Mouse (Mus musculus) left cerebral cortex, adult 18-20 months (tissue): ENCODE measurements around the gene Mrps18a. TPM values are rescaled to one million over a fixed set of nuclear protein-coding genes. Genes with fewer than 3 reads are reported as not detected.
A peak's percentile ranks its signal among the peaks of the same experiment; 100 is the strongest.

ENCODE experiments used
- DNase-seq, 2 experiments: peaks; one replicate each; pipeline ENCODE4 v3.0.0; 2021 to 2022; ENCODE audit warnings: low spot score in 2 of 2, mixed read lengths in 1 of 2
- total RNA-seq, 2 experiments: library from RNA; stranded (reverse); gene quantifications; 2 replicates each; pipeline ENCODE4 v1.2.3; 2021

Gene Mrps18a
- total RNA-seq, 2 experiments from 2014 or later, result 85.6 to 86.3 TPM

- no peak for DNase-seq
These were observed 27.9 kb downstream of the Mrps18a start for GRCm38 (mm10) chr17:46138563-46139236.

- DNase-seq, result no peak
These were observed 29.1 kb downstream of the Mrps18a start for GRCm38 (mm10) chr17:46139872-46140271.

- peak; percentile 72 to 82 for DNase-seq
These were observed 33.0 kb downstream of the Mrps18a start, which contains the start of gene Rsph9 for GRCm38 (mm10) chr17:46143578-46144423. TSS of gene Rsph9 (minus strand) at chr17:46144216.

GRCm38 (mm10) chr17:46152847-46153782 is 42.3 kb downstream of the Mrps18a start, which contains the start of gene Mad2l1bp:
TSS of gene Mad2l1bp (minus strand) at chr17:46153553.
- peak; percentile 88 to 89 for DNase-seq

GRCm38 (mm10) chr17:46154336-46154735 is 43.5 kb downstream of the Mrps18a start:
- no peak for DNase-seq

DNA sequence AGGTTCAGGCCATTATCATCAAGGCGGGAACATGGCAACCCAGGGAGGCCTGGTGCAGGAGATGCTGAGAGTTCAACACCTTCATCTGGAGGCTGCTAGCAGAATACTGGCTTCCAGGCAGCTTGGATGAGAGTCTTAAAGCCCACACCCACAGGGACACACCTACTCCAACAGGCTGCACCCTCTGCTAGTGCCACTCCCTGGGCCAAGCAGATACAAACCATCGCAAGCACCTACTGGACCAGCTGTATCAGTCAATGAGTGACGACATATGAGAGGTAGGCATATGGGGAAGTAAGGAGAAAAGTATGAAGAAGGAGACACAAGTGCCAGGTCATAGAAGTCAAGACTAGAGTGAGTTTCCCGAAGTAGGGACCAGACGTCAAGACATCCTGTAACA is 45.9 kb downstream of the Mrps18a start:
- DNase-seq, result no peak

DNA sequence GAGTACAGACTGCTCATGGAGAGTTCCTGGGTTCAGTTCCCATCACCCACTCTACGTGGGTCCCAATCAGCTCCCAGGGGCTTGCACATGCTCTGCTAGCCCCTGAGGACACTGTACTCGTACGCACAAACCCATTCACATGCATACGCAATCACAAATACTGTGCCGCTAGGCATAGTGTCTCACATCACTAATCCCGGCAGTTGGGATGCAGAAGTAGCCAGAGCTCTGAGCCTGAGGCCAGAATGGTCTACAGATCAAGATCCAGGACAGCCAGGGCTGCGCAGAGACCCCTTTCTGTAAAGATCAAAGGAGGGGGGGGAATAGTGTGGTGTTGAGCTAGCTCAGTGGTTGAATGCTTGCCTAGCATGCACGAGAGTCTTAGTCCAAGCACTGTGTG is 46.3 kb downstream of the Mrps18a start:
- DNase-seq, result no peak

DNA sequence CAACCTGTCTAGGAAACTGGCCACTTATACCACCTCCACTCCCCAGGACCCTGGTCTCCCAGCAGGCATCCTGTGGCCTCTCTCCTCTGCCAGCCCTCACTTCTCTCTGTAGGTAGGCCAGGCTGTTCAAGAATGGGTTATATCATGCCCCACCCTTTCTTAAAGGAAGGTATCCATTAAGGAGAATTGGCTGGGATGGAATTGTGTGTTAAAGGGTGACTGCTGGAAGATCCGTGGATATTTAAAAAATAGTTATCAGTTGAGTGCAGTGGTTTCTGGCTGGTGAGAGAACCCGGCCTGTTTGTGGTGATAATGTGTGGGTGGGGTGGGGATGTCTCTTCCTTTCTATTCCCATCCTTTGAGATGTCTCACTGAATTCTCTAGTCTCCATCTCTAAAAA is 48.5 kb downstream of the Mrps18a start:
- no peak for DNase-seq

DNA sequence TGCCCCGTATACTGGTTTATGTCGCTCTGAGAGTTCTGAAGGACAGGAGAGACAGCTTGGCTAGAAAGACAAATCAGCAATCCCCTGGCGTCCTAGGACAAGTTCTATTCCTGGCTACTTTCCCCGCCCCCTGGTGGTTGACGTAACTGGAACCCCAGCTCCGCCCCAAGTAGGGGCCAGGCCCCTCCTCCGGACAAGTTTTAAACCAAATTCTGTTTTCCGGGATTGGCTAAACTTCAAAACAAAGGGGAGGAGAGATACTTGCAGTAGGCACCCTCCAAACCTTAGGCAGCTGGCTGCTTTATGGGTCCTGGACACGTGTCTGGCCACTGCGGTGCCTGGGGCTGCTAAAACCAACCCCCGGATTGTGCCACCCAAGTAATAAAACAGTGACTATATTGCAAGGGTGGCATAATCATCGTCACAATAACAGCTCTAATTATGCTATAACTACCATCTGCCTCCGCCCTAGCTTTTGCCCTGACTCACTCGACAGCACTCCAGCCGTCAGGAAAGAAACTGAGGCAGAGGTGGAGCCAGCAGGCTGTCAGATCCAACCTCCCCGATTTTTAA is 49.4 kb downstream of the Mrps18a start:
- DNase-seq, result peak; percentile 79 to 83

GRCm38 (mm10) chr17:46160686-46161085 is 49.9 kb downstream of the Mrps18a start, which contains the start of gene Gtpbp2:
TSS of gene Gtpbp2 (plus strand) at chr17:46161032.
- DNase-seq, result peak; percentile 93 to 96

DNA sequence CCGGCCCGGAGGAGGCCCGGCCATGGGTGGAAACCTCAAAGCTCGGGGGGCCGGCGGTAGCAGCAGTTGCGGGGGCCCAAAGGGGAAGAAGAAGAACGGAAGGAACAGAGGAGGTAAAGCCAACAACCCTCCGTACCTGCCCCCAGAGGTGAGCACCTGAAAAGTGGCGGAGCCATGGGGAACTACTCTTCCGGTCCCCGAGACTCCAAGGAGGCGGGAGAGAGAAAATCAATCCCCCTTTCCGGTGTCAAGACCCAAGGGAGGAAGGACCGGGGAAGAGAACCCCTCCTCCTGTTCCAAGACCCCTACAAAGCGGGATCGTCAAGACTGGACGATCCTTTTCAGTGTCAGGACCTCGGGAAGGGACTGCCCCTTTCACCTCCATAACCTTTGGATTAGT is 50.4 kb downstream of the Mrps18a start:
- DNase-seq, result peak in 1 of 2 experiments; percentile 14

DNA sequence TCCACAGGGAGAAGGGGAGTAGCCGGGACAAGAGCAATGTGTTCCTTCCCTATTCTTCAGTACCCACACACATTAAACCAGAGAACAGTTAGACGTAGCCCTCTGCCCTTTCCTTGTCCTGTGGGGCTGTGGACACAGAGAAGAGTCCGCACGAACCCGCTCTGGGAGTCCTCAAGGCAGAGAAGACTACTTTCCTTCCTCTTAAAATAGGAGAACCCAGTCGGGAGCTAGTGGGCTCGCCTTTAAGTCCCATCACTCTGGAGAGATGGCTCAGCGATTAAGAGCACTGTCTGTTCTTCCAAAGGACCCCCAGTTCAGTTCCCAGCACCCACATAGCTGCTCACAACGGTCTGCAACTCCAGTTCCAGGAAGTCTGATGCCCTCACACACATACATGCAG is 50.9 kb downstream of the Mrps18a start:
- DNase-seq, result no peak

- DNase-seq, result no peak
These were observed 51.8 kb downstream of the Mrps18a start for GRCm38 (mm10) chr17:46162551-46162950.

DNA sequence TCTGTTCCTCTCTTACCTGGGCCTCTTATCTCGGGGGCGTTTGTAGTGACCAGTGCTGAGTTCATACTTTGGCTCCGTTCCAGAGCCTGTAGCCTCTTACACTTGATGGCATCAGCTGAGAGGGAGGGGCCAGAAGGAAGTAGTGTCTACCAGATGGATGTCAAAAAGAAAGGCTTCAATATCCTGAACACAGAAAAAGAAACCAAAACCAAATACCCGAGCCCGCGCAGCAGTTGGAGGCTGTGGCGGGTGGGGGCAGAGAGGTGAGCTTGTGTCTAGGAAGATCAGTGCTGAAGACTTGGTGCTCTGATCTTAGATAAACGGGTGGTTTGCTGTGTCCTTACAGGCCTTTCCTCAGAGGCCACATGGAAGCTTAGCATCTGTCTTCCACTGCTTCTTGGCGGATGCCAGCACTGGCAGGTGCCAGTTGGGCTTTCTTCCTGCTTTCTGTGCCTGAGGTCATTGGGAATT is 52.2 kb downstream of the Mrps18a start:
- DNase-seq, result no peak

- no peak for DNase-seq
These were observed 53.5 kb downstream of the Mrps18a start for GRCm38 (mm10) chr17:46164301-46164700.

DNA sequence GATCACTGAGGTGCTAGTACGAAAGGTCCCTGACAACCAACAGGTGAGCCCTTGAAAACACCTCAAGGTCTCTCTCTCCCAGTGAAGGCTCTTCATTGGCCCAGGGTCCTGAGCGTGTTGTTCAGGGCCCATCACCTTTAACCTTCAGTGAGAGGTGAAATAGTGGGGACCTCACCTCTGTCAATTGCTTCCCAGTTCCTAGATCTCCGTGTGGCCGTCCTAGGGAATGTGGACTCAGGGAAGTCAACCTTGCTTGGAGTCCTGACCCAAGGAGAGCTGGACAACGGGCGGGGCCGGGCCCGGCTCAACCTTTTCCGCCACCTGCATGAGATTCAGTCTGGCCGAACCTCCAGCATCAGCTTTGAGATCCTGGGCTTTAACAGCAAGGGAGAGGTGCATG is 54.0 kb downstream of the Mrps18a start:
- DNase-seq, result no peak

- no peak for DNase-seq
These were observed 54.7 kb downstream of the Mrps18a start for GRCm38 (mm10) chr17:46165460-46165859.

DNA sequence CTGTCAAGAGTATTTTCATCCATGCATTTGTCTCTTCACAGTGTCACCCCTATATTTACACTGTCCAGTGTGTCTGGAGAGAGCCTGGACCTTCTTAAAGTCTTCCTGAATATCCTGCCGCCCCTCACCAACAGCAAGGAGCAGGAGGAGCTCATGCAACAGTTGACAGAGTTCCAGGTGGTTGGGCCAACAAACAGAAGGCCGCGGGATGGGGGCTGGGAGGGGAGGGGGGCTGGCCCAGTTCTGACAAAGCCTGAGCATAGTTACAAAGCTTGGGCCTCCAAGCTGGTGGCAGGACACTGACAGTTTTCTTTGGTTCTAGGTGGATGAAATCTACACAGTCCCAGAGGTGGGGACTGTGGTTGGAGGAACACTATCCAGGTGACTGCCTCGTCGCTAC is 55.5 kb downstream of the Mrps18a start:
- no peak for DNase-seq

- DNase-seq, result no peak
These were observed 56.2 kb downstream of the Mrps18a start for GRCm38 (mm10) chr17:46167014-46167413.

DNA sequence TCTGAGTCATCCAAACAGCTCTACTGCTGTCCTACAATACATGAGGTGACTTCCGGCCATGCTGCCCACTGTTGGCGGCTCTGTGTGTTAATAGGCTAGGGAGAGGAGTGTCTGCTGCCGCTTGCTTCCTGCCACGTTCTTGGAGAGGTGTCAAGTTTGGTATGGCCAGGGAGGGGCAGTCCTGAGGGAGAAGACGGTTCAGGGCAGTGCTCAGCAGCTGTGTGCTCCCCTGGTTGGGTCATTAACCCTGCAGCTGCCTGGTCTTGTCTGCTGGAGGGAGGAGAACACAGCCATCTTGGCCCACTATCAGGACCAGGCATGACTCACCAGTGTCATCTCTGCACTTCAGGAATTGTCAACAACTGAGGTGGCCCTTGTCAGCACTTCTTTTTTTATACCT is 57.5 kb downstream of the Mrps18a start:
- no peak for DNase-seq

DNA sequence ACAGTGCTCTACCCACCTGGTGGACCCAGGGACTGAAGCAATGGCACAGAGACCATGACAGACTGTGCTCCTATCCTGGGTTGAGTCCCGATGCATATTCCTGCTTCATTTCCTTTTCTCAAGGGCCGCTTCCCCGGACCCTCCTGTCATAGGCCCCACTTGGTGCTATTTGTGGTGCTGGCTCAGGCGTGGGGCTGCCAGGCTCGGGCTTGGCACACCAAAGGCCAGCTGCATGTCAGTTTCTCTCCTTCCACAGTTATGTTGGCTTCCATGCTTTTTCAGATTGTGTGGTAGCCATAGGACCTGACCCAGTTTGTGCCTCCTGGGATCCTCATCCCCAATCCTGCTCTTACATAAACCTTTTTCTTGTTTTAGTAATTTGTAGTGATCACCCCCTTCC is 58.0 kb downstream of the Mrps18a start:
- DNase-seq, result no peak
